Mouse (Mus musculus) myocyte (in vitro differentiated cells): Measurements from ENCODE around the gene Slc20a1.

Experiments used
- E2F4 ChIP-seq: IDR thresholded peaks from one replicate; pipeline ENCODE4 v1.6.1; 2011; ENCODE audit warnings: mild to moderate bottlenecking, control low read depth, moderate library complexity; ENCODE audit not compliant: insufficient read depth
- MYOD1 ChIP-seq, 3 experiments: IDR thresholded peaks; one replicate each; pipeline ENCODE4 v1.6.1; 2011; ENCODE audit warnings: control low read depth in 2 of 3, low read depth in 2 of 3, mild to moderate bottlenecking in 2 of 3, moderate library complexity in 1 of 3; ENCODE audit not compliant: insufficient read length in 2 of 3, control insufficient read depth in 1 of 3
- POLR2A ChIP-seq: IDR thresholded peaks from one replicate; pipeline ENCODE4 v1.6.1; 2011; ENCODE audit warnings: low read depth, mild to moderate bottlenecking, control low read depth, moderate library complexity; ENCODE audit not compliant: insufficient read length
- POLR2AphosphoS2 ChIP-seq: IDR thresholded peaks from one replicate; pipeline ENCODE4 v1.6.1; 2011; ENCODE audit warnings: low read depth, control low read depth; ENCODE audit not compliant: insufficient read length
- TCF12 ChIP-seq: IDR thresholded peaks from one replicate; pipeline ENCODE4 v1.6.1; 2011; ENCODE audit warnings: mild to moderate bottlenecking, control low read depth; ENCODE audit not compliant: poor library complexity, insufficient read depth, severe bottlenecking
- USF1 ChIP-seq: IDR thresholded peaks from one replicate; pipeline ENCODE4 v1.6.1; 2011; ENCODE audit warnings: low read depth, mild to moderate bottlenecking, control low read depth, moderate library complexity

DNA sequence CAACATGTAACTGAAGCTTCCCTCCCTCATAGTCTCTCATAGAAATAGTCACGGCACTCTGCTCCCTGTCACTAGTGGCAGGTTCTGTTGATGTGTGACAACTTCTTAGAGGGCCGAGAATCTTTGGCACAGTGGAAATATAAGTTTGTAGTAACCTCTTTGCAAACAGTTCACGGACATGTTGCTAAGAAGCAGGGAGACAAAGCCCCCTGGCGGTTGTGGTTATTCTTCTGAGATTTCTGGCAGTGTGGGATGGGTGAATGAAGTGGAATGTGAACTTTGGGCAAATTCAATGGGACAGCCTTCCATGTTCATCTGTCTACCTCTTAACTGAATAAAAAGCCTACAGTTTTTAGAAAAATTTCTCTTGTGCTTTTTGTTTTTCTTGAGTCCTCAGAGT is 12.7 kb downstream of the Slc20a1 start:
- TF ChIP-seq POLR2A (no peak), POLR2AphosphoS2 (no peak), E2F4 (no peak), USF1 (no peak), MYOD1 (IDR thresholded peaks at IDR 0.05; ENCODE audit: control insufficient read depth in 1 of 3, insufficient read length in 2 of 3, low read depth in 2 of 3) (no peak), TCF12 (no peak)
